Mouse (Mus musculus) liver, embryonic 14.5 days (tissue): ENCODE data around the gene Cyb561. TPM values are rescaled to one million over a fixed set of nuclear protein-coding genes. Genes with fewer than 3 reads are reported as not detected.

ENCODE experiments used
- ATAC-seq: fragments of 200-750 bp; cut with Nextera tagmentation; 2 replicates; pipeline ENCODE4 v1.8.0; 2017; ENCODE audit warnings: moderate number of reproducible peaks, mild to moderate bottlenecking, moderate library complexity; ENCODE audit not compliant: insufficient read depth
- DNase-seq, 3 experiments: peaks; one replicate each; pipeline ENCODE4 v3.0.0-alpha.2; 2012 to 2013; ENCODE audit warnings: low read depth in 3 of 3, low spot score in 3 of 3
- H3K27ac ChIP-seq: fragments of 300-500 bp; sonication (generic); 2 replicates; pipeline ENCODE4 v1.5.1; 2014; ENCODE audit warnings: moderate library complexity, mild to moderate bottlenecking, control low read depth, inconsistent platforms
- H3K27me3 ChIP-seq: fragments of 300-500 bp; sonication (generic); 2 replicates; pipeline ENCODE4 v1.6.1; 2014; ENCODE audit warnings: mild to moderate bottlenecking, low read length, moderate library complexity; ENCODE audit not compliant: control insufficient read depth, insufficient read depth
- H3K36me3 ChIP-seq: fragments of 300-500 bp; sonication (generic); replicated peaks from 2 replicates; pipeline ENCODE4 v1.6.1; 2014; ENCODE audit warnings: low read depth; ENCODE audit not compliant: control insufficient read depth, insufficient read depth
- H3K4me1 ChIP-seq, 2 experiments: fragments of 200-500 bp in 1 of 2; fragments of 300-500 bp in 1 of 2; sonication (generic) in 1 of 2; replicated peaks; 2 replicates each; pipeline ENCODE4 v1.6.1; 2012 to 2014; ENCODE audit warnings: antibody characterized with exemption in 1 of 2, inconsistent platforms in 1 of 2, low read length in 1 of 2; ENCODE audit not compliant: control insufficient read depth in 2 of 2, insufficient read depth in 2 of 2
- H3K4me2 ChIP-seq: fragments of 300-500 bp; sonication (generic); 2 replicates; pipeline ENCODE4 v1.6.1; 2014; ENCODE audit warnings: low read depth, mild to moderate bottlenecking, control low read depth, moderate library complexity
- H3K4me3 ChIP-seq, 2 experiments: fragments of 200-500 bp in 1 of 2; fragments of 300-500 bp in 1 of 2; sonication (generic) in 1 of 2; 2 replicates each; pipeline ENCODE4 v1.5.1; 2012 to 2014; ENCODE audit warnings: low read depth in 2 of 2, low read length in 2 of 2, mild to moderate bottlenecking in 2 of 2, control low read depth in 1 of 2, inconsistent platforms in 1 of 2, moderate library complexity in 1 of 2; ENCODE audit not compliant: insufficient read depth in 1 of 2
- H3K9ac ChIP-seq: fragments of 300-500 bp; sonication (generic); replicated peaks from 2 replicates; pipeline ENCODE4 v1.6.1; 2014; ENCODE audit warnings: mild to moderate bottlenecking, control low read depth, moderate library complexity
- H3K9me3 ChIP-seq: fragments of 300-500 bp; sonication (generic); 2 replicates; pipeline ENCODE4 v1.6.1; 2016; ENCODE audit warnings: low read length, mixed read lengths; ENCODE audit not compliant: control insufficient read depth
- CTCF ChIP-seq: IDR thresholded peaks from 2 replicates; pipeline ENCODE4 v1.5.1; 2016; ENCODE audit warnings: antibody characterized with exemption, low read depth, control low read depth
- EP300 ChIP-seq: IDR thresholded peaks from 2 replicates; pipeline ENCODE4 v1.6.1; 2016; ENCODE audit warnings: antibody characterized with exemption, low read depth
- WGBS: fragments of 180-500 bp; shearing (Covaris S2); extraction: QIAGEN DNeasy Blood & Tissue Kit; methylation state at CpG from one replicate; pipeline ENCODE4 v1.1.7; 2014; ENCODE audit not compliant: insufficient replicate concordance; 5-methylcytosine and 5-hydroxymethylcytosine counted together
- polyA plus RNA-seq, 2 experiments: library from polyadenylated mRNA; depleted of rRNA in 1 of 2; stranded (reverse) in 1 of 2; unstranded in 1 of 2; fragments of >200 nt; fragmentation: Nextera tagmentation in 1 of 2; extraction: Ambion mirVana in 1 of 2; gene quantifications; 2 replicates each; pipeline versions ENCODE4 v1.2.1 to v1.2.3; 2012 to 2014

Gene Cyb561
- polyA plus RNA-seq, 2 experiments, result 0.85 to 1.1 TPM

- no peaks in the 10 kb centered on the region for H3K9me3 ChIP-seq
- no peaks in the 10 kb centered on the region for H3K36me3 ChIP-seq
- DNase-seq (no peak), ATAC-seq (no peak)
- H3K4me1 ChIP-seq, result peaks cover 9 to 29% of the 10 kb centered on the region in 2 experiments
- H3K9ac ChIP-seq, result no peak overlapping the region
- H3K4me3 ChIP-seq, result no peak overlapping the region
- WGBS, result 53% methylated on average over 3 of the region's 3 CpGs
- no peaks in the 10 kb centered on the region for H3K27me3 ChIP-seq
- no peak overlapping the region for H3K27ac ChIP-seq
- TF ChIP-seq EP300, result no peak
- TF ChIP-seq CTCF, result no peak
- no peak overlapping the region for H3K4me2 ChIP-seq
Measured at GRCm38 (mm10) chr11:105920098-105920785, 32.9 kb downstream of the Cyb561 start.

GRCm38 (mm10) chr11:105913580-105913979, 39.6 kb downstream of the Cyb561 start:
- Histone ChIP-seq H3K9me3 (no peaks in the 10 kb centered on the region), H3K4me3 (no peak overlapping the region), H3K4me1 (no peaks in the 10 kb centered on the region), H3K9ac (no peak overlapping the region), H3K4me2 (no peak overlapping the region), H3K36me3 (no peaks in the 10 kb centered on the region), H3K27me3 (no peaks in the 10 kb centered on the region), H3K27ac (no peak overlapping the region)
- TF ChIP-seq CTCF (no peak), EP300 (no peak)
- no peak for ATAC-seq
- no peak for DNase-seq
- WGBS, result 78% methylated on average over 5 of the region's 5 CpGs

GRCm38 (mm10) chr11:105911592-105912375, 41.4 kb downstream of the Cyb561 start:
- ATAC-seq (no peak), DNase-seq (peak; percentile 50 to 57 (median 55))
- H3K27ac ChIP-seq, result no peak overlapping the region
- 34% methylated on average over 4 of the region's 4 CpGs for whole genome bisulfite sequencing
- TF ChIP-seq CTCF (peak; percentile 80), EP300 (no peak)
- H3K27me3 ChIP-seq, result no peaks in the 10 kb centered on the region
- no peak overlapping the region for H3K4me2 ChIP-seq
- no peaks in the 10 kb centered on the region for H3K36me3 ChIP-seq
- no peak overlapping the region for H3K9ac ChIP-seq
- H3K4me3 ChIP-seq, result no peak overlapping the region
- H3K4me1 ChIP-seq, result no peaks in the 10 kb centered on the region
- no peaks in the 10 kb centered on the region for H3K9me3 ChIP-seq

GRCm38 (mm10) chr11:105911149-105911548, 42.0 kb downstream of the Cyb561 start:
- ATAC-seq (no peak), DNase-seq (no peak)
- Histone ChIP-seq H3K27me3 (no peaks in the 10 kb centered on the region), H3K4me1 (no peaks in the 10 kb centered on the region), H3K36me3 (no peaks in the 10 kb centered on the region), H3K4me3 (no peak overlapping the region), H3K9me3 (no peaks in the 10 kb centered on the region), H3K4me2 (no peak overlapping the region), H3K9ac (no peak overlapping the region), H3K27ac (no peak overlapping the region)
- TF ChIP-seq EP300, result no peak
- no peak for TF ChIP-seq CTCF

- DNase-seq, result no peak
- Histone ChIP-seq H3K27ac (no peak overlapping the region), H3K36me3 (no peaks in the 10 kb centered on the region), H3K9ac (no peak overlapping the region), H3K4me1 (0 out of 4 replicates have a peak, but pooled peaks cover 0 to 2% of the 10 kb centered on the region in 2 experiments), H3K4me2 (no peak overlapping the region), H3K9me3 (no peaks in the 10 kb centered on the region), H3K27me3 (no peaks in the 10 kb centered on the region), H3K4me3 (no peak overlapping the region)
- no peak for ATAC-seq
- WGBS, result 57% methylated on average over 2 of the region's 2 CpGs
- TF ChIP-seq EP300 (no peak), CTCF (no peak)
Measured at GRCm38 (mm10) chr11:105909617-105910016, 43.5 kb downstream of the Cyb561 start.
